Mouse (Mus musculus) MEL (cell line): ENCODE data around the gene Ctnna2.

Experiments used
- CTCF ChIP-seq, 3 experiments: IDR thresholded peaks in 2 of 3; conservative IDR thresholded peaks in 1 of 3; 2 replicates each; pipeline ENCODE4 v1.5.1; 2011 to 2012; ENCODE audit warnings: low read length in 3 of 3, low read depth in 2 of 3, mild to moderate bottlenecking in 2 of 3, improper control_type of control experiment in 1 of 3, inconsistent platforms in 1 of 3, mixed read lengths in 1 of 3, moderate library complexity in 1 of 3; ENCODE audit not compliant: control insufficient read depth in 1 of 3, insufficient read depth in 1 of 3, poor library complexity in 1 of 3, severe bottlenecking in 1 of 3
- JUND ChIP-seq: IDR thresholded peaks from 2 replicates; pipeline ENCODE4 v1.6.1; 2011; ENCODE audit warnings: low read depth, mild to moderate bottlenecking, improper control_type of control experiment, low read length
- MXI1 ChIP-seq: IDR thresholded peaks from 2 replicates; pipeline ENCODE4 v1.6.1; 2011; ENCODE audit warnings: mild to moderate bottlenecking, low read depth, low read length, improper control_type of control experiment
- NRF1 ChIP-seq: IDR thresholded peaks from 2 replicates; pipeline ENCODE4 v1.6.1; 2014; ENCODE audit warnings: low read depth, mild to moderate bottlenecking, inconsistent platforms, low read length, improper control_type of control experiment, moderate library complexity; ENCODE audit not compliant: poor library complexity, insufficient read depth, severe bottlenecking

GRCm38 (mm10) chr6:77306796-77307195 is 672.7 kb downstream of the Ctnna2 start:
- TF ChIP-seq JUND (no peak), NRF1 (no peak), MXI1 (no peak), CTCF (IDR thresholded peaks at IDR 0.05 in 2 of 3, conservative IDR thresholded peaks at IDR 0.05 in 1 of 3; ENCODE audit: control insufficient read depth in 1 of 3, insufficient read depth in 1 of 3, low read depth in 2 of 3, low read length in 3 of 3, poor library complexity in 1 of 3, severe bottlenecking in 1 of 3) (no peak)
